Mouse (Mus musculus): ENCODE data around the gene Naa35.

DNA sequence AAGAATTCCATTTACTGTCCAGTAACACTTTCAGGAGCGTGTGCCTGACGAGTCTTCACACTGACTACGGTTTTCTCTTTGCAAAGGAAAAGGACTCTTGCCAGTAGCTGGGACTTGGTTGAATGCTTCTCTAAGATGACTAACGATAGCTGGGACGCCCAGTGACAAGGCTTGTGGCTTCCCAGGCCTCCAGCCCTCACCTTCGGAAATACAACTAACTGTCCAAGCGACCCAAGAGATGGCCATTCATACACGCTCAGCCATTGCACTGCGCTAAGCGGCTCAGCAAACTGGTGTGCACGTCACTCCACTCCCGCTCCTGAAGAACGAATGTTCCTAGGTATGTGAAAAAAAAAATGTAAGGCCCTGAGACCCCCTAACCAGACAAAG is 89.7 kb downstream of the Naa35 start:
- TF ChIP-seq CTCF (IDR thresholded peaks at IDR 0.05; ENCODE audit: extremely low read depth, insufficient read depth, insufficient read length, insufficient replicate concordance) (no peak), POLR2A (IDR thresholded peaks at IDR 0.05; ENCODE audit: low read depth, low read length) (no peak)
